Mouse (Mus musculus) intestine, embryonic 14.5 days (tissue): ENCODE measurements around the gene Trip12. TPM values are rescaled to one million over a fixed set of nuclear protein-coding genes. Genes with fewer than 3 reads are reported as not detected.

Experiments used
- ATAC-seq: fragments of 200-750 bp; cut with Nextera tagmentation; replicated peaks from 2 replicates; pipeline ENCODE4 v1.8.0; 2017; ENCODE audit warnings: low read depth, moderate number of reproducible peaks, moderate TSS enrichment, moderate library complexity; ENCODE audit not compliant: low FRiP score, low TSS enrichment
- DNase-seq: peaks from one replicate; pipeline ENCODE4 v3.0.0-alpha.2; 2018; ENCODE audit warnings: low spot score
- H3K27ac ChIP-seq: fragments of 300-500 bp; sonication (generic); 2 replicates; pipeline ENCODE4 v1.5.1; 2014; ENCODE audit warnings: low read depth, mild to moderate bottlenecking, control low read depth
- H3K27me3 ChIP-seq: fragments of 300-500 bp; sonication (generic); replicated peaks from 2 replicates; pipeline ENCODE4 v1.6.1; 2014; ENCODE audit warnings: low read length, control low read depth; ENCODE audit not compliant: control insufficient read depth, insufficient read depth
- H3K36me3 ChIP-seq: fragments of 300-500 bp; sonication (generic); 2 replicates; pipeline ENCODE4 v1.6.1; 2014; ENCODE audit warnings: low read length, control low read depth; ENCODE audit not compliant: control insufficient read depth, insufficient read depth
- H3K4me1 ChIP-seq: fragments of 300-500 bp; sonication (generic); replicated peaks from 2 replicates; pipeline ENCODE4 v1.6.1; 2014; ENCODE audit warnings: low read length, control low read depth, mixed read lengths; ENCODE audit not compliant: control insufficient read depth, insufficient read depth
- H3K4me2 ChIP-seq: fragments of 300-500 bp; sonication (generic); 2 replicates; pipeline ENCODE4 v1.6.1; 2014; ENCODE audit warnings: low read length
- H3K4me3 ChIP-seq: fragments of 300-500 bp; sonication (generic); 2 replicates; pipeline ENCODE4 v1.5.1; 2014; ENCODE audit warnings: low read depth, low read length, control low read depth, mixed read lengths
- H3K9ac ChIP-seq: fragments of 300-500 bp; sonication (generic); 2 replicates; pipeline ENCODE4 v1.6.1; 2014; ENCODE audit warnings: mild to moderate bottlenecking, low read length
- H3K9me3 ChIP-seq: fragments of 300-500 bp; sonication (generic); 2 replicates; pipeline ENCODE4 v1.6.1; 2016; ENCODE audit warnings: low read length, control low read depth; ENCODE audit not compliant: control insufficient read depth
- WGBS: fragments of 180-500 bp; shearing (Covaris S2); extraction: QIAGEN DNeasy Blood & Tissue Kit; methylation state at CpG from one replicate; pipeline ENCODE4 v1.1.7; 2014; 5-methylcytosine and 5-hydroxymethylcytosine counted together
- polyA plus RNA-seq: library from polyadenylated mRNA; unstranded; fragments of >200 nt; fragmentation: Nextera tagmentation; extraction: Ambion mirVana; gene quantifications from 2 replicates; pipeline ENCODE4 v1.2.1, GENCODE M21; 2014

Trip12 gene
- 73.0 and 77.5 TPM in 2 replicates for polyA plus RNA-seq

DNA sequence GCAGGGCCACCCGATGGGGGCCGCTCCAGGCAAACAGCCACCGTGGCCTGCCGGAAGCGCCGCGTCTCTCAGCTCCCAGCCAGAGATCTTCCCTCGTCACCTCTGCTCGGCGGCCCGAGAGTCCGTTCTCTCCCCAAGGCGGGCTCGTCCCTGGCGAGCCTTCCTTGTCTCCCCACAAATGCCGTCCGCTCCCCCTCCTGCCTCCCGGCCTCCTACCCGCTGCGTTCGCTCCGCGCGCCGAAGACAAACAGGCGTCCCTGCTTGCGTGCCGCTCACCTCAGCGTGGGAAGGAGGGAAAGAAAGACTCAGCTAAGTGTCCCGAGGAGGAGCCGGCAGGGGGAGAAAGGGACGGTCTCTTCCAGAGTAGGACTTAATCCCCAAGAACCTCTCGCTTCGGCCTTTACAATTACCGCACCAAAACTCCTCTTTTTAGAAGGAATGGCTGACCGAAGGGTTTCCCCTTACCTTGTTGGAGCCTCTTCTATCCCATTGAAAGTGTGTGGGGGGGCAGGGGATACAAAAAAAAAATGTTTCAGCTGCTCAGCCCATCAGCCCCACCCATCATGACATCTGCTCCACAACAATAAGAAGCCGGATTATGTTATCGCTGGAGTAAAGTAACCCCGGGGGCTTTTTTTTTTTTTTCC, at the start of gene Trip12:
Gene Trip12, minus strand, starts transcription at position 499 of the 647 bp plus-strand sequence.
- no peaks in the 10 kb centered on the region for H3K4me1 ChIP-seq
- DNase-seq (no peak), ATAC-seq (peak; percentile 59)
- H3K4me2 ChIP-seq = peak within 1 kb of the TSS; percentile 57
- H3K9ac ChIP-seq = peak within 1 kb of the TSS; percentile 92
- under 1% methylated on average over 39 of the region's 39 CpGs for WGBS
- peak within 1 kb of the TSS; percentile 91 for H3K4me3 ChIP-seq
- H3K9me3 ChIP-seq = no peaks in the 10 kb centered on the region
- peak within 1 kb of the TSS; percentile 98 for H3K27ac ChIP-seq
- no peaks in the 10 kb centered on the region for H3K27me3 ChIP-seq
- H3K36me3 ChIP-seq = no peaks in the 10 kb centered on the region

DNA sequence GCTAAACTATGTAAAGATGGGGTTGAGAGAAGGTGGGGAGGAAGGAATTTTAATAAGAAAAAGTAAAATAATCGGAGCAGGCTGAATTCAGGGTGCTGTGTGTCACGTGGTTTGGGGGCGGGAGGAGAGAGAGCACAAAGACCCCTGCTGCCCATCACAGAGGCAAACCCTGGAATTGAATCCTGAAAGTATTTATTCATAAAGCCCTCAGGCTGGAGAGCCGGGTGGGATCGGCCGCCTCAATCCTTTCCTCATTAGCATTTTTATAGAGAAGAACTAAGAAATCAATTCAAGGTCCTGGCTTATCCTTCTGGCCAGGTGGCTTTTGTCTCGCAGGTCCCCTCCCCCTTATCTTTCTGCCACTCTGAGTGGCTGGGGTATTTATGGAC, 49.7 kb upstream of the Trip12 start:
- 55% methylated on average over 7 of the region's 7 CpGs for WGBS
- Histone ChIP-seq H3K4me1 (no peaks in the 10 kb centered on the region), H3K9ac (no peak overlapping the region), H3K36me3 (no peaks in the 10 kb centered on the region), H3K4me2 (no peak overlapping the region), H3K9me3 (no peaks in the 10 kb centered on the region), H3K27ac (no peak overlapping the region), H3K4me3 (no peak overlapping the region), H3K27me3 (no peaks in the 10 kb centered on the region)
- DNase-seq (no peak), ATAC-seq (no peak)

DNA sequence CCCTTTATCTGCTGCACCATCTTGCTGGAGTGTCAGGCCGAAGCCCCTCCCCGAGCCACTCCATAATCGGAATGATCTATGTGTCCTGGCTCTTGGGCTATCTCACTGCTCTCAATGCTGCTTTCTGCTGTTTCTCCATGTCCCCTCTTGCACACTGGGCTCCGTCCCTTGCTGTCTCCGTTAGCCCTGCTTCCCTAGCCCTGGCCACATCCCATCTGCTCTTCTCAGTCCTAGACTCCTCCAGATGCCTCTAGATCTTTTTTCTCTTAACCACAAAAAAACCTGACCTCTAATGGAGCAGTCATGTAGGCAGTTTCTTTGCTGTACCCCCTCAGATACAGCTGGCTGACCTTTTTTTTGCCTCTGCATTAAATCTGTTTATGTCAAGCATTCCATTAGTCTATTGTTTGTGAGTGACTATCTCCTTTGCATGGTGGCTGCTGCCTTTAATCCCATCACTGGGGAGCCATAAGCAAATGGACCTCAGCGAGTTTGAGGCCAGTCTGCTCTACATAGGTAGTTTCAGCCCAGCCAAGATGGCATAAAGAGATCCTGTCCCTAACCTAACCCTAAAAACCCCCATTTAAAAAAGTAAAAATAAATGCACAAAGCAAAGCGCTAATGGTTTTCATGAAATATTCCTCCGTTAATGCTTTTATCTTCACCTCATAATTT, 49.2 kb upstream of the Trip12 start:
- H3K27ac ChIP-seq = no peak overlapping the region
- no peaks in the 10 kb centered on the region for H3K36me3 ChIP-seq
- no peak for ATAC-seq
- 54% methylated on average over 8 of the region's 8 CpGs for WGBS
- no peak overlapping the region for H3K4me2 ChIP-seq
- no peaks in the 10 kb centered on the region for H3K9me3 ChIP-seq
- H3K27me3 ChIP-seq = no peaks in the 10 kb centered on the region
- no peak for DNase-seq
- no peaks in the 10 kb centered on the region for H3K4me1 ChIP-seq
- H3K9ac ChIP-seq = no peak overlapping the region
- H3K4me3 ChIP-seq = no peak overlapping the region

DNA sequence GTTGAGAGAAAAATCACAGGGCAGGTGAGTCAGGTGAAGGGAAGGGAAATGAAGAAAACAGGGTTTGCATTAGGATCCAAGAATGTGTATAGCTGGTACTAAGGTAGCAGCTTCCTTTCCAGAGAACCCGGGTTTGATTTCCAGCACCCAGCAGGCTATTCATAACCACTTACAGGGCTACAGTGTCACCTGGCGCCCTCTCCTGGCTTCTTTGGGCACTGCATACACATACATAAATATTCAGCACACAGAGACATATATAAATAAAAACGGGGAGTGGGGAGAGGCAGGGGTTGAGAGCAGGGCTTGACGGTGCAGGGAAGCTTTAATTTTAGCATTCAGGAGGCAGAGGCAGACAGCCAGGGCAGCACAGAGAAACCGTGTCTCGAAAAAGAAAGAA, 45.6 kb upstream of the Trip12 start:
- WGBS = 83% methylated on average over 6 of the region's 6 CpGs
- H3K9ac ChIP-seq = no peak overlapping the region
- H3K36me3 ChIP-seq = no peaks in the 10 kb centered on the region
- ATAC-seq = no peak
- no peak for DNase-seq
- no peaks in the 10 kb centered on the region for H3K4me1 ChIP-seq
- no peak overlapping the region for H3K4me2 ChIP-seq
- H3K9me3 ChIP-seq = peaks cover 3% of the 10 kb centered on the region; the same call in 1 of the 2 replicates
- no peaks in the 10 kb centered on the region for H3K27me3 ChIP-seq
- H3K27ac ChIP-seq = no peak overlapping the region
- H3K4me3 ChIP-seq = no peak overlapping the region

DNA sequence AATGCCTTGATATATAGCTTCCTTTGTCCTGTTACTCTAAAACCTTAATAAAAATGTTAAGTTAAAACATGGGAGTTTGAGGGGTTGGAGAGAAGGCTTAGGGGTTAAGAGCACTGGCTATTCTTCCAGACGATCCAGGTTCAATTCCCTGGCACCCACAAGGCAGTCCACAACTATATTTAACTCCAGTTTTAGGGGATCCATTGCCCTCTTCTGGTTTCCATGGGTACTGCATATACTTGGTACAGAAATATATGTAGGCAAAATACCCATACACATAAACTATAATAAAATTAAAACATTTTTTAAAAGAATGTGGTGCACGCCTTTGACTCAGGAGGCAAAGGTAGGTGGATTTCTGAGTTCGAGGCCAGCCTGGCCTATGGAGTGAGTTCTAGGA, 44.9 kb upstream of the Trip12 start:
- Histone ChIP-seq H3K9ac (no peak overlapping the region), H3K27me3 (no peaks in the 10 kb centered on the region), H3K4me3 (no peak overlapping the region), H3K4me2 (no peak overlapping the region), H3K27ac (no peak overlapping the region), H3K36me3 (no peaks in the 10 kb centered on the region), H3K4me1 (no peaks in the 10 kb centered on the region), H3K9me3 (peaks cover 3% of the 10 kb centered on the region; the same call in 1 of the 2 replicates)
- ATAC-seq (no peak), DNase-seq (no peak)
- 85% methylated on average over 3 of the region's 3 CpGs for WGBS

DNA sequence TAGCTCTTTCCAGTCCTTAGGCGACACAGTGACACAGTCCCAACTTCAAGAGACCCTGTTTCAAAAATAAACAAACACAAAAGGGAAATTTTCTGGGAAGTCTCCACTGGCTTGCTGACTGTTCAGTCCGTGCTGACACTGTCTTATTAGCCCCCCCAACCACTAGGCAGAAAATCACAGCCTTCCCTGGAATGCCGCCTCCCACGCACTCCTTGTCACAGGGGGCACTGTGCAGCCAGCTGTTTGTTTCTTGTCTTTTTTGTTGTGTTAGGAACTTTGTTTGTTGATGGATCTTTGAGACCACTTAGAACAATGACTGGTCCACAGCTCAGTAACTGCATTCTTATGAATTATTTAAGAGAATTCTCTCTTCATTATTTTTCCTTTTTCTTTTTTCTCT, 43.6 kb upstream of the Trip12 start:
- no peak overlapping the region for H3K4me2 ChIP-seq
- ATAC-seq (no peak), DNase-seq (no peak)
- H3K27ac ChIP-seq = no peak overlapping the region
- WGBS = 66% methylated on average over 4 of the region's 4 CpGs
- no peaks in the 10 kb centered on the region for H3K4me1 ChIP-seq
- H3K27me3 ChIP-seq = no peaks in the 10 kb centered on the region
- H3K4me3 ChIP-seq = no peak overlapping the region
- H3K9ac ChIP-seq = no peak overlapping the region
- H3K9me3 ChIP-seq = peaks cover 3% of the 10 kb centered on the region; the same call in 1 of the 2 replicates
- no peaks in the 10 kb centered on the region for H3K36me3 ChIP-seq

DNA sequence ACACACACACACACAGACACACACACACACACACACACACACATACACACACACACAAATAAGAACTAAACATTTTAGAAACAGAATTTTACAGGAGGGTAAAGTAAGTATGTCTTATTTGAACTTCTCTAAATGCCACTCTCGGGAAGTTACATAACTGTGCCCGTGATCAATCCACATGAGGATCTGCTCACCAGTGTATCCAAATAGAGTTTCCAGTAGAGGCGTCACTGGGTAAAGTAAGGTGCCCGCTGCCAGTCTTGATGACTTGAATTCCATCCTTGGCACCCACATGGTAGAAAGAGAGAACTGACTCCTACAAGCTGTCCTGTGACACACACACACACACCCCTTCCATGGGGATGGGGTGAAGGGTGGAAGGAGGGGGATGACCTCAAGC, 42.6 kb upstream of the Trip12 start:
- no peaks in the 10 kb centered on the region for H3K27me3 ChIP-seq
- H3K9ac ChIP-seq = no peak overlapping the region
- WGBS = 92% methylated on average over 4 of the region's 4 CpGs
- H3K27ac ChIP-seq = no peak overlapping the region
- H3K4me1 ChIP-seq = no peaks in the 10 kb centered on the region
- no peak overlapping the region for H3K4me3 ChIP-seq
- no peaks in the 10 kb centered on the region for H3K36me3 ChIP-seq
- DNase-seq (no peak), ATAC-seq (no peak)
- peaks cover 3% of the 10 kb centered on the region; the same call in 1 of the 2 replicates for H3K9me3 ChIP-seq
- no peak overlapping the region for H3K4me2 ChIP-seq

DNA sequence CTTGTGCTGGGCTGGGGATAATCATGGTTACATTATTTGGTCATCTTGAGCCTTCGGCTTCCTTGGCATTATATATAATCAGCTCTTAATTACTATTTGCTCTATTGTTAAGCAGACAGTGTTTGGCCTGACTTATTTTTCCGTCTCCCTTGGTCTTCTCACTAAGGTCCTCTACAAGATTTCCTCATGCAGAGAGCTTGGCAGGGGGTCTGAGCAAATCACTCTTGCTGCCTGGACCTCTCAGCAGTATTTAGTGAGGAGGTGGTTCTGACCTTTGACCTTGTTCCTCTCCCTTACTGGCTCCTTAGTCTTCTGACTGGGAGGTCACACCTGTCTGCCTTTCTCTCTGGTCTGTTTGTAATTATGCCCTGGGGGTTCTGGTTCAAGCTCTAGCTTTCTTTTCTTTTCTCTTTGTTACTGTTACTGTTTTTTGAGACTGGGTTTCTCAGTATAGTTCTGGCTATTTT, 41.8 kb upstream of the Trip12 start:
- Histone ChIP-seq H3K9ac (no peak overlapping the region), H3K4me1 (no peaks in the 10 kb centered on the region), H3K27ac (no peak overlapping the region), H3K27me3 (no peaks in the 10 kb centered on the region), H3K9me3 (peaks cover 3% of the 10 kb centered on the region; the same call in 1 of the 2 replicates), H3K36me3 (no peaks in the 10 kb centered on the region), H3K4me2 (no peak overlapping the region), H3K4me3 (no peak overlapping the region)
- DNase-seq (no peak), ATAC-seq (no peak)
- 62% methylated on average over 2 of the region's 2 CpGs for WGBS
